Mouse (Mus musculus) liver, postnatal 0 days (tissue): ENCODE results near the gene Cib1.

Experiments
- CTCF ChIP-seq: sonication (generic); IDR thresholded peaks from 2 replicates; pipeline ENCODE4 v1.5.1; 2016; ENCODE audit warnings: antibody characterized with exemption, low read depth
- EP300 ChIP-seq: IDR thresholded peaks from 2 replicates; pipeline ENCODE4 v1.6.1; 2016; ENCODE audit warnings: antibody characterized with exemption, low read depth, mild to moderate bottlenecking

DNA sequence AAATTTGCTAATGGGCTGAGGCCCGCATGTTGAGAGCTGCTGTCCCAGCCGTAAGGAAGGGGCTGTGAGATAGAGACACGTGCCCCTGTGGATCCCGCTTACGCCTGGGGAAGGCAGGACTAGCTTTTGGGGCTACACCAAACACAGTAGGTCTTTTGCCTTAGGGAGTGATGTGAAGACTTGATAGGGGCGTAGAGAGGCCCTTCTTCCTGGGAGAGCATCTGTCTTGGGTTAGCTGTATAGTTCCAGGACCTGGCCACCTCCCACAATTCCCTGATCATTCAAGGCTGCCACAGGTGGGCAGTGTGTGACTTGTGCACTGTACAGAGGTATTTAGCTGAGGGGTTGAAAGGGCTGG lies 32.0 kb downstream of the Cib1 start:
- TF ChIP-seq CTCF (peak; percentile 37; the same call in 1 of the 2 replicates), EP300 (no peak)
